Mouse (Mus musculus): ENCODE data around the gene Nop16.

GRCm38 (mm10) chr13:54582860-54583259 lies 7.0 kb downstream of the Nop16 start:
- TF ChIP-seq CTCF (IDR thresholded peaks at IDR 0.05; ENCODE audit: insufficient read depth, low read depth, low read length) (no peak), POLR2A (IDR thresholded peaks at IDR 0.05; ENCODE audit: insufficient read depth, low read depth, low read length) (no peak)

All from olfactory bulb, adult 2 months (tissue).